Mouse (Mus musculus): ENCODE measurements around the gene 4930415L06Rik.

4930415L06Rik gene

GRCm38 (mm10) chrX:89932752-89933151 lies at the start of gene 4930415L06Rik:
Gene 4930415L06Rik (minus strand): TSS chrX:89932852.
- DNase-seq (ENCODE audit: low read depth, low spot score), result no peak

- DNase-seq (ENCODE audit: low read depth, low spot score), result no peak
These were observed 46.0 kb upstream of the 4930415L06Rik start for GRCm38 (mm10) chrX:89978621-89979020.

- no peak for DNase-seq (ENCODE audit: low read depth, low spot score)
These were observed 27.8 kb downstream of the 4930415L06Rik start for GRCm38 (mm10) chrX:89904871-89905270.
